Comparison of ENCODE assay signal across 1 mouse cellular context in the genomic region with DNA sequence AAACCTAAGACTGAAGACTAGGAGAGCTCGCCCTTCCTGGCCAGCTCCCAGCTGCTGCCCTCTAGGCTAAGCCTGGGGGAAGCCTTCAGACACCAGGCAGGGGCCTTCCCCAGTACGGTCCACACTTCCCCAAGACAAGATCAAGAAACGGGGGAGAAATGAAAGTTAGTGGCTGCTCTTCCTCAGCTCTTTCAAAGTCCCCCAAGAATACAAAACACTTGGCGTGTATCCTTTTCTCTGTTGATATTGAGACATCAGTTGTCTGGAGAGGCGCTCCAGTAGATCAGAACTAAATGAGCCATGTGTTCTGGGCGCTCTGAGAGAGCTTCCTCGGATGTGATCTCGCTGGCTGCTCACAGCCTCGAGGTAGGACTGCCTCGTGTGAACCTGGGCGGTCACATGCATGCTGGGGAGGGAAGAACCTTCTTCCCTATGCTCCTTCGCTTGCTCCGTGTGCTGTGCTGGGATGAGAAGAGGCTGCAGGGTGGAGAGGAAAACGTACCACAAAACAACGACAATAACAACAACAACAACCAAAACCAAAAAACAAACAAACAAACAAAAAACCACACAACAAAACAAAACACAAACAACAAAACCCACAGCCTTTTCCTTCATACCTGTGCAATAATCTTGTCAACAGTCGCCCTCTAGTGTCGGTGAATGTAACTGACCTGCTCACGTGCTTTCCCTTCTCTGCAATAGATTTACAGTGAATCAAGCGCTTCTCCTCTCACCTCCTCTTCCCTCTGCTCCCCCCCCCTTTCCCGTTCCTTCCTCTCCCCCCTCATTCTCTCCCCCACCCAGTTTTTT.
A peak's percentile ranks its signal among the peaks of the same experiment; 100 is the strongest.
TF ChIP-seq lines count a peak whose summit lies in the region.

No protein-coding gene starts in this region.

TF ChIP-seq in CH12.LX, 34 proteins besides CTCF, POLR2A, EP300 and RAD21 (continued from another document):
- TF ChIP-seq USF2 (conservative IDR thresholded peaks at IDR 0.05; ENCODE audit: low read depth, low read length), result 0 out of 2 replicates have a peak, but pooled peaks have one; percentile 3
- no peak; the same call in 1 of the 2 replicates for TF ChIP-seq MXI1 (IDR thresholded peaks at IDR 0.05; ENCODE audit: low read depth, low read length)
TF ChIP-seq in CH12.LX: peak in this region for 10.
